Mouse (Mus musculus) right cerebral cortex, postnatal 25 days (tissue): ENCODE measurements at regions not wholly inside any gene's neighbourhood (a gene's known extent, or its start where the extent isn't known, plus 50 kb on each side); places are given as distances from the start of the nearest gene placed in this dataset.

Source experiments
- DNase-seq: peaks from one replicate; pipeline ENCODE4 v3.0.0; 2022

DNA sequence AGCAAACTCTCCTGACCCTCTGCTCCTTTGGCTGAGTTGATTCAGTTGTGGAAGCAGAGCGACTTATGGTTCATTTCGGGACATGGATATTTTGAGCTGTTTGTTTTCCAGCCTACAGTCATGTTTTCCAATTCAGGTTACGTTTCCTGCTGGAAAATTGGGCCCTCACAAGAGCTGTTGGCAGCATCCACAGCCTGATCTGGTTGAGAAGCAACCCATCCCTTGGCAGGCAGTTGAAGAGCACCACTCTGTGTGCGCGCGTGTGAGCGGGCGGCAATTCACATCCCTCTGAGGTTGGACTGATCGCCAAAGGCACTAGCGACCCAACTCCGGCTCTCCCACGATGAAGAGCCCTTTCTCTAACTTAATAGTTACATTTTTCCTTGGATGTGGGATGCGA is 457.1 kb downstream of the Tmem38b start:
- DNase-seq: peak; percentile 13

DNA sequence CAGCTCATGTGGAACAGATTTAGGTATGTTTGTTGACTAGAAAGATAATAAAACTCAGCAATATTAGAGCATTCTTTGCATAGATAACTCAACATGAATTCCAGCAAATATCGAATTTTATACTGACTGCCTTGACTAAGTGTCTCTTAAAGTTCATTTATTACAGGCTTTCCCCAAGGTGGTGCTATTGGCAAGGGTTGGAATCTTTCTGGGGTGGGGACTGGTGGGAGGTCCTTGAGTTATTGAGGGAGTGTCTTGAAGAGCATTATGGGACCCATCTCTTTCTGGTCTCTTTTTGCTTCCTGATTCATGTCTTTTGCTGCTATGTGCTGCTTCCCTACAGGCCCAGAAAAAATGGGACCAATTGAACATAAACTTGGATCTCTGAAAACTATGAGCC is 488.0 kb downstream of the Tmem38b start:
- no peak for DNase-seq

DNA sequence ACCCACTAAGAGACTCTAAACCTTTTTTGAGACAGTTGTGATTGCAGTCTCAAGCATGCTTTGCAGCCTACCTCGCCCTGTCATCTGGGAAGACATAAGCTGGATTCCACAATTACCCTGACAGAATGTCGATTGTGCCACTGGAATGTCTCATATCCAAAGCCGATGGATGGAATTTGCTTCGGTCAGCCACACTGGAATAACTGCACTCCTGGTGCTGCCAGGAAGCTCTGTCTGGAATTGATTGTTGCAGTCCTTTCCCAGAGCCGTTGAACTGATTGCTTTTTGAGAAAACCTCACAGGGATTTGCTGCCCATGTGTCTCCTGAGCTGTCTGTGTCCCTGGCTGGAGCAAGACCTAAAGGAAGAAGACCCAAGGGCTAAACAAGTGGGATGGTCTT is 499.0 kb downstream of the Tmem38b start:
- no peak for DNase-seq

DNA sequence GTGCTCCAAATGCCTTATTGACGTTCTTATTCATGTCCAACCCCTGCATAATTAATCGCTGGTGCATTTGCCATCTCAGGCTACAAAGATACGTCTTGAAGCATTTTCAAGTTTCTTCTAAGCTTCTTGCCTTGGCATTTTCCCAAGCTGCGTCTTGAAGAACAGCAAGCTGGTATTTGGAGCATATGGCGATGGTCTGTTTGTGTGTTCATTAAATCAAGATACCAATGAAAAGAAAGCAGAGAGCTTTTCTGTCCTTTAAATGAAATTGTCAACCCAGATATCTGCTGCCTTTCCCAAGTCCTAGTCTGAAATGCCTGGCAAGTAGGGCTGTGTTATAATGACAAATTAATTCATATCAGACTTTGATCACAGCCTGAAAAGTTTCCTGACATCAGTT is 502.4 kb downstream of the Tmem38b start:
- DNase-seq: peak; percentile 23

DNA sequence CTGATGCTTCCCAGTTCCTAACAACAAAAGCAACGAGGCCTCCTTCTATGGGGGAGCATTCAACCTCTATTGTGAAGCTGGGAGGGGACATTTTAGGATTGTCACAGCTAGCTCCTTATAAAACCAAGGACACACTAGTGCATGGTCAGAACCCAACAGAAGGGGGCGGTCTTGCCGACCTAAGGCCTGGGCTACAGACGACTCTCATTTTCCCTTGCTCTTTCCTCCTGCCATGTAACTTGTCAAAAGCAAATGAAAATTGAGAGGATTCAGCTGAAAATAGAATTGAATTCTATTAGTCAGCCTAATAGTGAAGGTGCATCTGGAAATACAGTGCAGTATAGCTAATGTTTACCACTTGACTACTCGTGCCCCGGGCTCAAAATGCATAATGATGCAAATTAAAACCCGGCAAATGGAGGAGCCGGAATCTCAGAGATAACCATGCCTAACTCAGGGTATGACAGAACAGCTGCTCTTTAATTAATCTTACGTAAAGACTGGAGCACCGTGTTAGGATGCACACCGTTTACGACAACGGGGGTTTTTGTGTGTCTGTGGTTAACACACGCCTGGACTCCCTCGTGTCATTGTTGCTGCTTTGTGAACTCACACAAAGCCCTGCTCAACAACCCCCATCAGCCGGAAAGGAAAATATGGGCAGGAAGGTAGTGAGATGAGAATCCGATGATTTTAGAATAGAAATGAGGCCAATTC is 503.0 kb downstream of the Tmem38b start:
- DNase-seq: peak; percentile 12

DNA sequence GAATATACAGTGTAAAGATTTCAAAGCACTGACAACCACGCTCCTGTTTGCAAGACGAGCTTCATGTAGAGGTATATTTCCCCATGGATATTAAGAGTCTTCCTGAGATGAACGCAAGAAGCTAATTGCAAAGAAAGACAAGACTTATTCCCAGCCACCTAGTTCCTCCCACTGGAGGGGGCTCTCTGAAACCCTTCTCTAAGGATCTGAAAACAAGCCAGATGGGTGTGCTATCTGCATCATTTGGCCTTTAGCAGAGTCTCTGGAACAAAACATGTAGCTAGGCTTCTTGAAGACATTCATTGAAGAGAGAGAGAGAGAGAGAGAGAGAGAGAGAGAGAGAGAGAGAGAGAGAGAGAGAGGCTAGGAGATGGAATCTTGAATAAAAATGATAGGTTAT is 504.8 kb downstream of the Tmem38b start:
- DNase-seq: no peak

DNA sequence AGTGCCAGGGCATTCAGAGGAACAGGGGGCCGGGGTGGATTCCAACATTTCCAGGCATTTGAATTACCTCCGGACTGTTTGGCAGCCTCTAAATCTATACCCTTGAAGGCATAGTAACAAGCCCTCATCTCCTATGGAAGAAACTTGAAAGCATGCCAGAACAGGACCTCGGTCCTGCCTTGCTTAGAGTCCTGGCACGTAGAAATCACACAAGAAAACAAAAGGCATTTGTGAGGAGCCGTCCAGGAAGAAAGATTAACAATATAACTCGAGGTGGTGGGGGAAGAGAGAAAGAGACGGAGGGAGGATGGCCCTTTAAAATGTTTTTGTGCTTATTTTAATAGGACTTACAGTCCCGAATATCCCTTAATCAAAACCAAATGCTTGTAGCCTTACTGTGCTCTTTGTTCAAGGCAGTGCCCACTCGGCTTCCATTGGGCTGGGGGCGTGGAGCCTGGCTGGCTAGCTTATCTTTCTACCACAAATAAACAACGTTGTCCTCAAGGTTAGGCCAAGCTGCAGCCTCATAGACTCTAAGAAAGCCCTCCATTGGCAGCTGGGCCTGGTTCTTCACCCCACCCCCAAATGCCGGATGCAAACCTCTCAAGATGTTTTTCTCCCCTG is 505.9 kb downstream of the Tmem38b start:
- no peak for DNase-seq

DNA sequence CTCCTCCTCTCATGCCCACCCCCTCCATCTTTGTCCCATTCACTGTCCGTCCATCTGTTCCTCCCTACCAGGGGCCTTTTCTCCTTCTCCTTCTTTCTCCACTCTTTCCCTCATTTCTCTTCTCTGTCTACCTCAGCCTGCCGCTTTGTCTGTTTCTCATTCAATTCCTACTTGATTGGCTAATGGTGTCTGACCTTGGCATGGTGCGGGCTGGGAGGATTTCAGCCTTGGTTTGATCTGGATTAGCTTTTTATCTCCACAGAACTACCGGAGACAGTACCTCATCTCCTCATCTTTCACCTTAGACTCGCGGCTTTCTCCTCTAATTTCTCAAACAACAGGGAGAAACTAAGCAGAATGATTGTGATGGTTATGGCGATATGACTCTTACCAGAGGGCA is 506.4 kb downstream of the Tmem38b start:
- no peak for DNase-seq

DNA sequence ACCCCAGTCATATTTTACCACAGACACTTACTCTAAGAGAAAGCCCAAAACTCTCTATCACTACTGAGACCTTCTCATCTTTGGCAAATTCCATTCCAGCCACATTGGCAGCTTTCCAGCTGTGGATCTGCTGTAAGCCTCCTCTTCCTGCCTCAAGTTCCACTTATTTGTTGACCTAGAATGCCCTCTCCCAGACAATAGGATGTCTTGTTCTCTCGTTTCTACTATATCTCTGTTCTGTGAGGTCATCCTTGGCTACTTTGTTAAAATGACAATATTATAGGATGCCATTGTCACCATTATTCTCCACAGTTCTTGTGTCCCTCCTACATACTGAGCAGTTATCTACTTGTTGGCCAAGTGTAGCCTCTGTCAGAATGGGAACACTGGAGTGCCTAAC is 512.7 kb downstream of the Tmem38b start:
- no peak for DNase-seq

DNA sequence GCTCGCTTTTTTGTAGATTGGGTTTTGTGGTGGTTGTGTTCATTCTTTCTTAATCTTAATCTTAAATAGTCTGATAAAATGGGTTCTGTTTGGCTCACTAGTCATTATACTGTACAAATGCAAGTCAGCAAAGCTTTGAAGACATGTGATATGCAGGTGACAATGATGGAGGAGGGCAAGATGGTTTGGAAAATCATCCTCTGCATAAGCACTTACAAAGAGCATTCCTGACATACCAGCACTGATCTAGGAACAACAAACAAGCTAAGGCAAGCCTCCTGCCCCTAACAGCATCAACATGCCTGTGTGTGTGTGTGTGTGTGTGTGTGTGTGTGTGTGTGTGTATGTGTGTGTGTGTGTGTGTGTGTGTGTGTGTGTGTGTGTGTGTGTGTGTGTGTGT is 514.3 kb downstream of the Tmem38b start:
- DNase-seq: no peak

DNA sequence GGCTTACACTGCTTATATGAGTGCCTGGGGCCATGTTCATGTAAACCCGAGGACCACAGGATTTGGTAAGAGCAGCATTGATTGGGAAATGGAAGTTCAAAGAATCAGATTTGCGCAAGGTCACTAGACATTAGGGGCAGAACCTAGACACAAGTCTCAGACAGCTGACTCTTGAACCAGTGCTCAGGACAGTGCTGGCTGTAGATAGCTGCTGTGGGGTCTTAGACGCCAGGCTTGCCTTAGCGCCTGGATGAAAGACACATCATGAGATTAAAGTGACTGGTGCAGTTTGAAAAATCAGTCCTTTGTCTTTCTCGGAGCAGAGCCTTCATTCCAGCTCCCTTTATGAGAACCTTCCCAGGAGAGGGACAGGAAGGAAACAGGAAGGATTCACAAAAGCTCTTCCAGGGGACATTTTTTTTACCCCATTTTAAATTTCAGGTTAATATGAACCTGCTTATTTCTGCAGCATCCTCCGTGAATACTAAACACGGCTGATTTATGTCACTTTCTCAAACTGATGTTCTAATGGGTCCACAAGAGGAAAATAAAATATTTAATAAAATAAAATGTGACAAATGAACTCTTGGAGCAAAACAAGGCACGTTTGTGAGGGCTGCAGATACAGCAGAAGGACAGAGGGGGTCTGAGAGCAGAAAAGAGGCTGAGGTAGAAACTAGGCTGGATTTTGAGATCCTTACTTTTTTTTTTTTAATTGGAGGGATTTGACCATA is 528.0 kb downstream of the Tmem38b start:
- no peak for DNase-seq

DNA sequence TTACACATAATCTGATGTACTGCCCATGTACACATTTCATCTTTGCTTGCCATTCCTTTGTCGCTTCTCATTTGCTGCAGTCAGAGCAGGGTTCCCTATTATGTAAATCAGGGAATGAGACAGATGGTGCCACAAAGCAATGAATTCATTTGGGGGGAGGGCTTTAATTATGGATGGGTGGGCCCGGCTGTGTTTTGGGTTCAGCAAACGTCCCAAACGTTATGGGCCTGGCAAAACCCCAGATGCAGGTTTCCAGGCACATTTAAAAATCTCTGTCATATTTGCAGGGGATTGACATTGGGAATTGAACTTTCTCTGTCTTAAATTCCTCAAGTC is 528.5 kb downstream of the Tmem38b start:
- DNase-seq: no peak

DNA sequence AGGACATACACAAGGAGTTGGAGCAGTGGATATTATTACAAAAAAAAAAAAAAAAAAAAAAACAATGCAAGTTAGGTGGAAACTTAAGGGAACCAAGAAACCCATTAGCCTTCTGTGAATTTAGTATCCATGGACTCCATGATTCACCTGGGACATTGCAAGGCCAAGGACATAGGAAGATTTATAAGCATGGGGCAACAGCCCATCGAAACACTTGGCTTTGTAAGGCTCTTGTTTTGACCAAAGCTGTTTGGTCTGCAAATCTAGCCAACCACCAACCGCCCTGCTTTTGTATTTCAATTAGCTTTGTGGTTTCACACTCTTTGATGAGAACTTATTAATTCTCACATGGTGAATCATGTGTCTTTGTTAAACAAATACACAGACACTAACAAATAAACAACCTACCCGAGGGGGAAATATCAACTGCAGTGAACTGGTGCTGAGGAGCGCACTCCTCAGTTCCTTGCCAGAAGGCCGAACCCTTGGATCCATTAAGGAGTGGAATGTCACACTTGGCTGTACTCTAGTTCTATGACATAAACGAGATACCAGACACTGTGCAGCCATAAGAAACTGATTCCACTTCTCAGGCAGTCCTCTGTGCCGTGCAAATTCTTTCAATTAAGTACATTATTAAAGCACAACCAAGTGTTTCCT is 529.7 kb downstream of the Tmem38b start:
- DNase-seq: no peak

DNA sequence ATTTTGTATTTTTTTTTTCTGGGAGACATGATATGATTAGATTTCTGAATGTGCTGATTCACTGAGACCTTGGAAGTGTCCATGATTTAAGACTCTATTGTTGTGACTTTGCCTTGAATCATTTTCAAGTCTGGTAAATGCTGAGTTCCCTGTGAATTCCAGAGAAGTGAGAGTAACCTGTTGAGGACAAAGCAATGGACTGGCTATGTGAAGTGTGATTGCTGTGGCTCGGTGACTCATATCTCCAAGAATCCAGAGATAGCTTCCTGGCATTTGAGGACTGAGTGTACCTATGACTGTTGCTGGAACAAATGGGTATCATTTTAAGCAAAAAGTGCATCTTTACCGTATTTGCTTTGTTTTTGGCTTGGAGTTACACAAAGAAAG is 530.2 kb downstream of the Tmem38b start:
- DNase-seq: no peak

DNA sequence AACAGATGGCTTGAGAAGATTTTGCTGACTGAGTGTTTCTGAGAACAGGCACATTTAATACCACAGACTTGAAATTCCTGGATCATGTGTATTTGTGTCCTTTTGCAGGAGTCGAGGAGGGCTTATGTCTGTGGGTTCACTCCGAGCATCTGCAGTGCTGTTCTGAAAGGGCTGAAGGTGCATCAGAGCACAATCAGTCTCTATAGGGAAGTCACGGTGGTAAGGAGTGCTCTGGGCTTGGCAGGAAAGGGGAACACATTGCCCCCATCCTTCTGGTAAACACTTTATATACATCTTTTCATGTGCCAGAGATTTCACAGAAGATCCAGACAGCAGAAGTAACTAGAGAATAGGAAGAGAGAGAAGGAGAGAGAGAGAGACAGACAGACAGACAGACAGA is 545.1 kb downstream of the Tmem38b start:
- no peak for DNase-seq

DNA sequence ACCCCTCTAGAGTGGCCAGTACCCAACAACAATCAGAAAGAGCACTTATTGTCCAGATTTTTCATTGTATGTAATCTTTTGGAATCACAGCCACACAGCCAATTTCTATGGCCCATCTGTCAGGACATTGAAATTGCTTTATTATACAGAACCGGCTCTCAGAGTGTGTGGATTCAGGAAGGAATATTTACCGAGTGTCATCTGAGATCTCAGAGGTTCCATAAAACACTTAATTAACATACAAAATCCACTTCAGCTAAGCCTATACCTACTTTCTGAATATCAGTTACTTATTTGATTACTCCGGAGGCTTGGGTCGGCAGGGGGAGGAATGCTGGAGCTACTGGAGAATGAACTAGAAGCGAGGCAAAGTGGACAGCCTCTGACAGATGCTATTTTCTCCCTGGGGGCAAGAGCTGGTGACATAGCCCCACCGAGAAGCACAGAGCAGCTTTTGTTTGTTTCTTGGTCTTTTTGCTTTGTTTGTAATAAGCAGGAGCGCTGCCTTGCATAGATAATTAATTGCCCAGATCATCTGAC is 545.6 kb downstream of the Tmem38b start:
- DNase-seq: no peak

DNA sequence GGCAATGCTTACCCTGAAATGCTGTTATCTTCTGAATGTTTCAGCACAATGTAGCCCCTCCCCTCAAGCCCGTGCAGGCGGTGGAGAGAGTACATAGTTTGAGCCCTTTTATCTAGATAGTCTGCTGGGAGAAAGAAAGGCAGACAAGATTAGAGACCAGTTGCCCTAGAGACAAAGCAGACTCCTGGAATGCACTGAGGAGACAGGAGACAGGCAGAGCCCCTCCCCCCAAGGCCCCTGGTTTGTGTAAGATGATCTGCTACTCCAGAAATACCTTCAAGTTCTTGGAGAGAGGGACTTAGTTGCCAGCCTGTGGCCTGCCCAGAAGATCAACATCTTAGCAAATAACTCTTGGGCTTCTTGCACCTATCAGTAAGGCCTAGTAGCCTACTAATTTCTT is 547.8 kb downstream of the Tmem38b start:
- no peak for DNase-seq

DNA sequence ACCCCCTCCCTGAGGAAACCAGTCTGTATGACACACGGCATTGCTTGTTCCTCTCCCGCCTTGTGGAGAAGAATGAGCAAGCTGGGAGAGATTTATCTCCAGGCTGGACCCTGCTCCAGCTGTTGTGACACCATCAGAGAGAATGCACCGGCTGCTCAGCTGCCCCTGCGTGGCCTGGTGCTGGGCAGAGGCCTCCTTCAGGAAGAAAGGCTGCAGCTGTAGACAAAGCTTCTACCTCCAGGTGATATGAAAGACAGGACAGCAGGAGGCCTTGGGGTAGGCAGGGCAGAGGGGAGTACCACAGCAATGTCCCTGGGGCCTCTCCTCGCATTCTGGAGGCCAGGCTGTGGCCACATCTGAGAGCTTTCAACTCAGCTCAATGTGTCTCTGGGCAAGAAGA is 548.6 kb downstream of the Tmem38b start:
- DNase-seq: no peak

DNA sequence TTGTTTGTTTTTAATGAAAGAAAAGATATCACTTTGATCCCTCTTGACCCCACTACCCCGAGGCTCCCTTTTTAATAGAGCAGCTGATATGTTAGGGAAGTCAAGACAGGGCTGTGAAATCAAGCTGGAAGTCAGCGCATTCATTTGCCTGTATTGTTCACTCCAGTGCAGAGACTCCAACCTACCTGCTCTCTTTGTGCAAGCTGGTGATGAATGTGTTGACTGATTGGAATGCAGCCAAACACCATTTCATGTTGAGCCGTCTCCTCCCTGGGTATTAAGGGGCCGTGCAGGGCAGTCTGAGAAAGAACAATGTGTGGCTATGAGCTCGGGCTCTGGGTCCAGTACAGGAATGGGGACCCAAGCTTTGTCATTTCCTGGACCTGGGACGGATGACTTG is 557.4 kb upstream of the Zfp462 start:
- no peak for DNase-seq

DNA sequence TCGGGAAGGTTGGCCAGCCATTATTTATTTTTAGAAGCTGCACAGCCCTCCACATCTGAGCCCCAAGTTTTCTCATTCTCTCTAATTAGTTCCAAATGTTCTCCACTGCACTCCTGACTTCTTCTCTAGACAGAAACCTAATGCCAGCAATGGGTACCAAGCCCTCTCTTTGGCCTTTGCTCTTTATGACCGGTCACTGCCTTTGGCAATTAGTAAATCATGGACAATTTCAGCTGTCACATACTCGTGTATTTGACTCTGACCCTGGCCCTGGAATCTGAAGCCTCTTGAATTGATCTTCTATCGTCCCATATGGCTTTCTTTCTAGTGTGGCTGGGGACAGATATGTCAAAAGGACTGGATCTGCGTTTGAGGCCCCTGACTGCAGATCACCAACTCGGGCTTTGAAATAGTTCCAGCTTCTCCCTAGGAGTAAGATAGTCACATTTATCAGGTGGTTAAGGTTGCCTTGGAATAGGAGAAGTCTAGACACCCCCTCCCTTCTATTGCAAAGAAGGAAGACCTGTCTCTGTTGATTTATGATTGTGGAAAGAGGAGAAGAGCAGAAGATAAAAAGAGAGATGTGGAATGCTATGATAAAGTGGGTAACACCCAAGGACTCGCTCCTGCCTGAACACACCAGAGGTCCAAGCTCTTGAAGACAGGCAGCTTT is 553.2 kb upstream of the Zfp462 start:
- no peak for DNase-seq

DNA sequence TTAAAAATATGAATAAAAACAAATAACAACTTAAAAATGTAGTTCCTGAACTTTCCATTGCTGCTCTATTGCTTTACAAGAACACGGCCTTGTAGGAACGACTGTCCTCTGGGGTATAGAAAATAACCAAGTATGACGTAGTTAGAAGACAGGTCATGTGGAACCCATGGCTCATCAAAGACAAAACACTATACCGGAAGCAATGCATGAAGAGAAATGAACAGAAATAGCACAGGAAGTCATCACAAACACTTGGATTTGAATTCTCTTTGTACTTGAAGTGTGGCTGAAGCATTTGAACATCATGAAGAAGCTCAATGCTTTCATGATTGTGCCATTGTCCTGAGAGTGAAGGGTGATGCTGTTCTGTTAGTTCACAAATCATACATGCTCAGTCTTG is 538.7 kb upstream of the Zfp462 start:
- DNase-seq: no peak

DNA sequence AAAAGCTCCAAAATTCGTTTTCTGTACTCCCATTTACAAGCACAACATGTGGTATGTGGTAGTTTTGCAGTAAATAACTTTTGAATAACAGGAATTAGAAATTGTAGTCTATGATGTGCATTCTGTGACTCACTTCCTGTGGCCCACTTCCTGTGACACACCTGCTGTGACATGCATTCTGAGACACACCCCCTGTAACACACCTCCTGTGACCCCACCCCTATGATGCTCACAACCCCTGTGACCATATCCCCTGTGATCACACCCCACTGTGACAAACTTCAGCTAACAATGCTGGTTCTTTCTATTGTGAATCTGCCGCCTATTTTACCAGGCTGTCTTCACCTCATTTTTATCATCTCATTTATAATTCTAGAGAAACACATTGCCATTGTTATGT is 536.9 kb upstream of the Zfp462 start:
- DNase-seq: no peak

DNA sequence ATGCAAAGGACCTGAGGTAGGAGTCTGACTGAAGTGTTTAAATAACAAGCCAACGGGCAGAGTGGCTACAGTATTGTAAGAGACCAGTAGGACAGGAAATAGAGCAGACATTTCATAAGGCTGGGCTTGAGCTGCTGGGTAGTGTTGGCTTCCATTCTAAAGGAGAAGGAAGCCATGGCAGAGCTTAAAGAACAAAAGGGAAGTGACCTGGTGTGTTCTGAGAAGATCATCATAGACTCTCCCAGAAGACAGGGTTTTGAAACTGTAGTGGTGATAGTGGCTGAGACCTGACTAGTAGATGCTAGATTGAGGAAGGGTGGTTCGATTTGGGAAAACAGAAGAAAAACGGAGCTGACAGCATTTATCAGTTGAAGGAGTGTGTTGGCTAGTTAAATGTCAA is 514.1 kb upstream of the Zfp462 start:
- DNase-seq: no peak
